Mouse (Mus musculus) T-helper 1 cell (primary cell): ENCODE measurements around the gene Fn3k.

Experiments
- in situ Hi-C: fragments of 300-600 bp; cut with MboI, MseI; formaldehyde crosslinking; loops from one replicate; pipeline ENCODE4 v1.15.1; 2025; ENCODE audit warnings: high pct_unique_total_duplicates

Gene Fn3k

DNA sequence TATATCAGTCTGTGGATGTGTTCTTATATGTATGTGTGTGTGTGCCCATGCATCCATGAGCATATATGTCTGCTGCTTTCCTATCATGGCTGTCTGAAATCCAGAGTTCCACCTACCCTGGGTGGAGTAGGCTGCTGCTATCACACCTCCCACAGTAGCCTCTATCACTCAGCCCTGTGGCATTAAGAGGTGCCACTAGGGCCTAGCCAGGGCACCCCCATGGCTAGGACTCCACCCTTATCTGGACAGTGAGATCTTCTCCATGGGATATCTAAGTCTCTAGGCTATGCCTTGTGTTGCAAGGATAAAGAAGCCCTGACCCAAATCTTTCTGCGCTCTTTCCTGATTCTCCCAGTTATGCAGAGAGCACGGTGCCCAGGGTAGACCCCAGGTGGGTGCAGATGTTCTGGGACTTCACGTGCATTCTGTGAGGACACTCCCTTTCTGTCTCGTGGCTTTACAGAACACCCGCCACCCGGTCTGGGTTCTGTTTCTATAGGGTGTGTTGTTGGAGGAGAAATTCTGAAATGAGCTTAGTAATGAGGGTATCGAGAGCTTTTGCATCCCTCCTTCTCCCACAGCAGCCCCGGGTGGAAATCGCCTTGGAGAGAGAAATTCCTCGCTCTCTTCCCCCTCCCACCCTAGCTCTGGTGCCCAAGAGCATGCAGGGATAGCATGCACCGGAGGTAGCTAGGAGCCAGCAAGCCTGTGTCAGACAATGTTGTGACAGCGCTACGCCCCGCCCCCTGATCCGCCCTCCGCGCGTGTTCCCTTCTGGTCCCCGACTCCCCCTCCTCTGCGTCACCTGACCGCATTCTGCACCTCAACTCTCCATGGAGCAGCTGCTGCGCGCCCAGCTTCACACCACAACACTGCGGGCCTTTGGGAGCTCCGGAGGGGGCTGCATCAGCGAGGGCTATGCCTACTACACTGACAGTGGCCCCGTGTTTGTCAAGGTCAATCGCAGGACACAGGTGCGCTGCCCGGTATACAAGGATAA lies at the start of gene Fn3k:
TSS of gene Fn3k (plus strand) at position 758 of the 1,000 bp plus-strand sequence.
- in situ Hi-C loops, result no loop called here

DNA sequence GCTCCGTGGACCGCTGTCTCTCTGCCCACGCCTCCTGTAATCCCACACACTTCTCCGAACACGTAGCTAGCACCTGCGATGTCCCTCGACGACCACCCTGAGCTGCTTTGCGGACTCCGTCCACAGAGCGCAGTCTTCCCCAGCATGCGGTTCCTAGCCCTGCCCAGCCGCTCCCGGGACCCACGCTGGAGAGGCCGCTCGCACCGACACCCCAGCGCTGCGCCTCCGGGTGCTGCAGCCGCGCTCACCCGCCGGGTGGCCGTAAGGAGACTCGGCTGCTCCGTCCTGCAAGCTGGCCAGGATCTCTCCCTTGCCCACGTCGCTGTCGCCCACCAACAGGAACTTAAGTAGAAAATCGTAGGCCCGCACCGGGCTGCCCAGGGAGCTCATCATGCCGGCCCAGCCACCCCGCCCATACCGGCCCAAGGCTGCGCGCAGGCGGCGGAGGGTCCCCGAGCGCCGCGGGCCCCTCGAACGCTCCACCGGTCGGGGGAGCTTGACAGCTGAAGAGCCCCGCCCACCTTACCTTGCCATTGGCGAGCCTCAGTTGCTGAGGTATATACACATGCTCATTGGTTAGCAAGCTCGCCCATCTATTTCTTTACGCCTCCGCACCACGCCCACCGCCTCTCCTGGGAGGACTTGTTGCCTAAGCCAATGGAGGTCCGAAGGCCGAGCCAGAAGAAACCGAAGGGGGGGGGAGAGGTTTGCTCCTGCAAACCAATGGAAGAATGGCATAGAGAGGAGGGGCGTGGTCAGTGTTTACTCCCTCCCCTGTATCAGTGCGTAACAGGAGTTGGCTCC lies 46.8 kb upstream of the Fn3k start, which contains the start of gene Rab40b:
TSS of gene Rab40b (minus strand) at position 502 of the 804 bp plus-strand sequence.
- in situ Hi-C loops, result no loop called here

DNA sequence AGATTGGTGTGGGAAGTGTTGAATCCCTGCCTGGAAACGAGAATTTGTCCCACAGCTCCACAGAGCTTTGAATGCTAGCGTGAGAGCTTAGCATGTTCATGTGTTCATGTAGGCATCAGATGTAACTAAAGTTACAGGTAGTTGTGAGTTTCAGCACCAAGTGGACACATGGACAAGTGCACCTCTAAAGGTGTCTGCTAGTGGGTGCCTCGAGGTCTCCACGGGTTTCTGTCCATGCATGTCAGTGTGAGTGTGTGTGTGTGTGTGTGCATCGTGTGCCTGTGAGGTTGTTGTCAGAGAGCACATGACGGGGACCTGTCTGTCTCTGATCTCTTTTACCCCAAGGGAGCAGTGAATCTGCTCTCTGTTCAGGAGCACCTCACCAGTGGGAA lies 46.2 kb upstream of the Fn3k start:
- in situ Hi-C loops, result no loop called here

DNA sequence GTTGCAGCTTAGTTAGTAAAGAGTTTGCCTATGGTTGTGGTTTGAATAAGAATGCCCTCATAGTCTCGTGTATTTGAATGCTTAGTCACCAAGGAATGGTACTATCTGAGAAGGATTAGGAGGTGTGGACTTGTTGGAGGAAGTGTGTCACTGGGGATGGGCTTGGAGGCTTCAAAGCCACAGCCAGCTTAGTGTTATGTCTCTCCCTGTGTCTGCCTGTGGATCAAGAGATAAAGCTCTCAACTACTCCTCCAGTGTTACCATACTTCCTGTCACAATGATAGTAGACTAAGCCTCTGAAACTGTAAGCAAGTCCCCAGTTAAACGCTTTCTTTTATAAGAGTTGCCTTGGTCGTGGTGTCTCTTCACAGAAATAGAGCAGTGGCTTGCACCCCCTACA lies 43.9 kb upstream of the Fn3k start:
- in situ Hi-C loops, result no loop called here

DNA sequence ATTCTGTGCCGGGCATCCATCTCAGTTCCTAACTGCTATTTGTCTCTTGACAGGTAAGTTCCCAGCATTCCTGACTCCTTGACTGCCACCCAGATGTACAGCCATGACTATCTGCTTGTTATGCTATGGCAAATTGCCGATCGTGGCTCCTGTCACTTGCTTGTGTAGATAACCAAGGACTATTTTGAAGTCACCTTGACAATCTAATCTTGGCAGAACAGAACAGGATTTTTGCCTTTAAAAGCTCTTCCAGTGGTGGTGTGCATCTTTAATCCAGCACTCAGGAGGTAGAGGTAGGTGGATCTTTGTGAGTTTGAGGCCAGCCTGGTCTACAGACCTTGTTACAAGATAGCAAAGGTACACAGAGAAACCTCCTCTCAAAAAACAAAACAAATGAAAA lies 42.3 kb upstream of the Fn3k start:
- in situ Hi-C loops, result no loop called here

DNA sequence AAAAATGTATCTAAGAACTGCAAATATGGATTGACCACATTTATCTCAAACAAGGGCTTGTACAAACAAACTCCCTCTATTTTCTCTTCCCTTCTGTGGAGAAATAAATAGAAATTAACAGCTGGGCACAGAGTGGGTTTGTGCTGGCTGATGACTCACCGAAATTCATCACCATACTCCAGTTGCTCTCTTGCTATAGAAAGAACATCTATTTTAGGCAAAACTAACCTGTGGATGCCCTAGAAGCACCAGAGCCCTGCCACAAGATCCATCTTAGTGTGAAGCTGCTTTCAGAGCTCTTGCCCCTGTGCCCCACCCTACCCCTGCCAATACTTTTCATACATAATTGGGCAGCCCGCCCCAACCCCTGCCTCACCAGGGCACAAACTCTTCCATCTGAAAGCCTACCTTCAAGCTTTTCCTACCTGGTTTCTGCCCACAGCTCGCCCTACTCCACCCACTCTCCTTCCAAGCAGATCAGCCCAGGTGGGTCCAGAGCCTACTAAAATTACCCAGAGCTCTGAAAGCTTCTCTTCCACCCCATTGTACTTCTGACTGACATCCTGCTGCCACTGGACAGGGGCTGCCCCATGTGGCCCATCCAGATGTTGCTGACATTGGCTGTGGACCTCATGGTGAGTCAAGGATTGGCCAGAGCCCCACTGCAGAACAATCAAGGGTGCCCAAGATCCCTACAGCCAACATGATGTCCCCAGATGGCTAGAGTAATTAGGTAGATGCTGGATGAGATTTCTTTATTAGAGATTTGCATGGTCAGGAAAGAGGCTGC lies 27.2 kb upstream of the Fn3k start:
- in situ Hi-C loops, result no loop called here

DNA sequence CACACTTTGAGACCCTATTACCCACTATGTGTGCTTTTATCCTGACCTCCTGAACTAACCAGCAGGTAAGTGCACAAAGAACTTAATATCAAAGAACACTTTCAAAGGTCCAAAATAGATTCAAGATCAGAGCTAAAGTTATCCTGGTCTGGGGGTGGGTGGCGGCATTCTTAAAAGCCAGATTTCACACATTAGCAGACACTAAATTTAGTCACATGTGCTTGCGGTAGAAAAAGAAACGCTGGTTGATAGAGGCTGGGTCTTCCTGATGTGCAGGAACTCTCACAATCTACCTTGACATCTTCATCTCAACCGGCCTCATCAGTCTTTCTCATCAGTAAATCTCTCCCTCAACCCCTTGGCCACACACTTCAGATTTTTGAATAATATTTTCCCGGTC lies 20.0 kb upstream of the Fn3k start:
- in situ Hi-C loops, result no loop called here

DNA sequence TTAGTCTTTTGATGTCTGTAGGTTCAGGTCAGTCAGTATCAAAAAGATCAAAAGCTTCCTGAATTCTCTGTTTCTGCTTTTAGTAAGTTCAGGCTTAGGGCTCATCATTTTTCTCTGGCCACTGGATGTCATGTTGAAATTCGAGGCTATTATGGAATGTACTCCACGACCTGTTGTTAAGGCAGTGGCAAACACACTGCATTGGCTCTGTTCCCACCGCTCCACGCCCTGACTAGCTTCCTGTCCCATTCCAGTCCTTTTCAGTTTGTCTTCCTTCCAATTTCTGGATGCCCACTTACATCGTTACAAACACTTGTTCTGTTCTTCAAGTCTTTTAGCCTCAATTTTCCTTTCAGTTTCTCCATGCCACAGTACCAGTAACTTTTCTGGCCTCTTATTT lies 19.4 kb upstream of the Fn3k start:
- in situ Hi-C loops, result no loop called here

DNA sequence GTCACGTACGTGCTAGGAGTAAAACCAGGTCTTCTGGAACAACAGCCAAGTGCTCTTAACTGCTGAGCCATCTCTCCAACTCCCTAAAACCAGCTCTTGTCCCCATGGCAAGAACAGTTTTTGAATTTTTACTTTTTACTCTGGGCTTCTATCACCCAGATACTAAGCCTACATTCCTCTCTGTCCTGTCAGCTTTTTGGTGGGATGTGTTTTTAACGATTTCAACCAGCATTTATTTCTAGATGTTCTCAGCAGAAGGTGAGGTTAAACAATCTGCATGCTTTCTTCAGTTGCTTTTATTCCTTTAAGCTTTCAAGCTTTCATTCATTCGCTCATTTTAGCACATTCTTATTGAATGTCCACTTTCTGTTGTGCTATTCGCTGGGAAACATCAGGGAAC lies 16.7 kb upstream of the Fn3k start:
- in situ Hi-C loops, result no loop called here

DNA sequence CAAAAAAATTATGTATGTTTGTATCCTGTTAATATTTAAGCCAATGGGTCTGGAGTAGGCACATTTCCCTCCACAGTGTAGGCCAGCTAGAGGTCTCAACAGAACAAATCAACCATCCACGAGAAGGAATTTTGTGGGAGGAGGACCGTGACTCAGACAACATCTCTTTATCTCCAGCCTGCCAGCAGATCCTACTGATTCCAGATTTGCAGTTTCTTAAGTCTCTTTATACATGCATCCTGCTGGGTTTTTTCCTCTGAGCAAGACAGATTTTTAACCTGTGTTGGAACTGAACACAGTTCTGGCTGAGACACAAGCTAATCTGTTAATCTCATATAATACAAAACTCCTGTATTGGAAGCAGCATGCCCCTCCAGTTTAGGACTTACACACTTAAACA lies 15.8 kb upstream of the Fn3k start:
- in situ Hi-C loops, result no loop called here

DNA sequence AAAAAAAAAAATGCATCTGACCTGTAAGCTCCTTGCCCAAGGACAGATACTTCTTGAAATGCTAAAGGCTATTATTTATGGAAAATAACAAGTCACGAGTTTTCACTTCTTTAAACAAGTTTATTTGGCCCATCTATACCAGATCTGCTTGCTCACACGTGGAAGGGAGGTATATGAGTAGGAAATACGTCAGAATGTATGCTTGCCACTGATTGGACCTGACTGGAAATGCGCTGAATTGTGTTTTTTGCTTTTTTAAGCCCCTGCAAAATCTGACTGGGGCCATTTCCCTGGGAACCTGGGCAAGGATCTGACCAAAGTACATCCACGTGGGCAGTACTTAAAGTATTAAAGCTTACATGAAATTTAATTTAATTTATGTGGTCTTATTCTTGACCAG lies 14.3 kb upstream of the Fn3k start:
- in situ Hi-C loops, result no loop called here

DNA sequence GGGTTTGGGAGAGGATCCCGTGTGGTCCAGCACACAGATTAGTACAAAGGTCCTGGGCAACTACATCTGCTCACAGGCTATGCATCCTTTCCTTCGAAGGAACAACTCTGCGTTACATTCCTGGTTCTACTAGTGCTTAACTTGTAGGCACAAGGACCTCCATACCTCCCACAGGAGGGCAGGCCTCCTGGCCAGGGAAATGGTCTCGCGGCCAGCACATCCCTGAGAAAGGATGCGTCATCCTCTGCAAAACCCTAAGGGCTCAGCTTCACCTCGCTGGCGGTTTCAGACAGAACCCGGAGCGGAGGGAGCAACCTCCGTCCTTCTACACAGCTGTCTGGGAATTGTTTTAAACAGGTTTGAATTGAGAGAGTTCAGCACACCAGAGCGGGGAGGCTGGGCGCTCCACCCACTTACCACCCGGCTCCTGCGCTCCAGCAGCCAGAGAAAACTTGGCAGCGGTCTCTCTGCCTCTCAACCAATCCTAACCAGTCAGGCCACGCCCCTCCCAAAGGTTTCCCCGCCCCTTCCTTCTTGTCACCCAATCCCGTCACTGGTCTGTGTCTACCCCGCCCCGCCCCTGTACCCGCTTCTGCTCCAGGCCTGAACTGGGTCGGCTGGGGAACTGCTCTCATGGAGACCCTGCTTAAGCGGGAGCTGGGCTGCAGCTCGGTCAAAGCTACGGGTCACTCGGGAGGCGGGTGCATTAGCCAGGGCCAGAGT lies 13.7 kb upstream of the Fn3k start, which contains the start of gene Fn3krp:
TSS of gene Fn3krp (plus strand) at position 572 of the 723 bp plus-strand sequence.
- in situ Hi-C loops, result no loop called here

DNA sequence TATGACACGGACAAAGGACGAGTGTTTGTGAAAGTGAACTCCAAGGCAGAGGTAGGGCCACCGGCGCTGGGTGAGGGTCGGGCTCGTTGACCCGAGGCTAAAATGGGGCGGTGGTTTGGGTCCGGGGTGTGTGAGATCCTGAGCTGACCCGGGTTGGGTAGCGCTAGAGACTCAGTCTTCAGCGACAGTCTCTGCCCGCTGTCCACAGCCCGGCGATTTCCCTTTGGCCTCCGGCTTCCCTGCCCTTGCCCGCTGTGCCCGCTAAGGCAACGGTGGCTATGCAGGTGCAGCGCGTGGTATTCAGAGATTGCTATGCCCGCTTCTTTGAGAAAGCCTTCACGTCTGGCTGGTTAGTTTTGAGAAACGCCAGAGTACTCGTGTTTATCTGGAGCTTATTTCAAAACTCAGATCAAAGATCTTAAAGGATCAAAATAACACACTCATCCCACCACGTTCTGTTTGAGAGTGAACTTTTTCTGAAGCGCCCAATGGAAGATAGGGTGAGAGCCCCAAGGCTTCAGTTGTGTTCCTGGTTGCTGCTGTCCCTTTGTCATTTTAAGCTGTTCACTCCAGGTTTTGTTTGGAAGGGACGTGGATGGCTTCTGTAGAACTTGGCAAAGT lies 13.1 kb upstream of the Fn3k start:
- in situ Hi-C loops, result no loop called here

DNA sequence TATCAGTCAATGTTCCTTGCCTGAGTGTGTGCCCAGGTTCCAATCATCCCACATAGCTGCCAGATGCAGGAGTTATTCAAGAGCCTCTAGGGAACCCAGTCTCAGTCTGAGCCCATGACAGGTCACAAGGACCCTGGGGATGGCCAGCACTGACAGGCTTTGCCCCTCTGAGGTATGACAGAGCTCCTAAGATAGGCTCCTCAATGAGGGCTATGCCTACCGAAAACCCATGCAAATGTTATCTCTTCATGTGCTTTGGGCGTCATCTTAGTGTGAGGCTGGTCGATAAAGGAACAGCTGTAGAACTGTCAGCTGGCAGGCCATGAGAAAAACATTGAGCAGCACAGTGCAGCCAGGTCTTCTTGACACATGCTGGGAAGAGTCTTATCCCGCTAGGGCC lies 1.3 kb upstream of the Fn3k start:
- in situ Hi-C loops, result no loop called here

DNA sequence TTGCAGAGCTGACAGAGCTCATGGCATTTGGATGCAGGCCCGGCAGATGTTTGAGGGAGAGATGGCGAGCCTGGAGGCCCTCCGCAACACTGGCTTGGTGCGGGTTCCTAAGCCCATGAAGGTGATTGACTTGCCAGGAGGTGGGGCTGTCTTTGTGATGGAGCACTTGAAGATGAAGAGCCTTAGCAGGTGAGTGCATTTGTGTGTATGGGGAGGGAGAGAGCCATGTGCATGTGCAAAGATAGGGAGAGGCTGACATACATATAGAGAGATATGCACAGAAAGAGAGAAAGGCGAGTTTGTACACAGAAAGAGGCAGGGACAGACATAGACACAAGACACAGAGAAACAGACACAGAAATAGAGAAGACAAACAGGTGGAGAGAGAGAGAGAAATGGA lies 2.5 kb downstream of the Fn3k start:
- in situ Hi-C loops, result no loop called here

DNA sequence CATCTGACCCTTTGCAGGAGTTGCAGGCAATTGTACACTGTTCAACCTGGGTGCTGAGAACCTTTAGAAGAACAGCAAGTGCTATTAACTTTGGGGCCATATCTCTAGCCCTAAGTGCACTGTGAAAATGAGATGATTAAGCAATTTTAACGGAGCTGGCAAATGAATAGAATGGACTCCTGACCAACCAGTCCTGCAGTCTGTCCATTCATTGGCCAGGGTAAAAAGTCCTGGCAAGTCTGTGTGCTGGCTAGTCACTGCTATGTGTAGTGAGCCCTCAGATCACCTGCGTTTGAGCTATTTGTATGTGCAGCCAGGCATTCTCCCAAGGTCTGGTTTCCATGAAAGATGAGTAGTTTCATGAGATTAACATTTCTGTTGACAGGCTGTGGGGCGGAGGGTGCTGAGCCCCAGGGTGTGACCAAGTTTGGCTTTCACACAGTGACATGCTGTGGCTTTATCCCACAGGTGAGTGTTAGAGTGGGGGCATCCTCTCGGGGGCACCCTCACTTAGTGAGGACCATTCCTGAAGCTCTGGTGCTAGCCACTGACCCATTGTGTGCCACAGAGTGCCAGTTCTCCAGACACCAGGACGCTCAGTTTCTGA lies 5.1 kb downstream of the Fn3k start:
- in situ Hi-C loops, result no loop called here

DNA sequence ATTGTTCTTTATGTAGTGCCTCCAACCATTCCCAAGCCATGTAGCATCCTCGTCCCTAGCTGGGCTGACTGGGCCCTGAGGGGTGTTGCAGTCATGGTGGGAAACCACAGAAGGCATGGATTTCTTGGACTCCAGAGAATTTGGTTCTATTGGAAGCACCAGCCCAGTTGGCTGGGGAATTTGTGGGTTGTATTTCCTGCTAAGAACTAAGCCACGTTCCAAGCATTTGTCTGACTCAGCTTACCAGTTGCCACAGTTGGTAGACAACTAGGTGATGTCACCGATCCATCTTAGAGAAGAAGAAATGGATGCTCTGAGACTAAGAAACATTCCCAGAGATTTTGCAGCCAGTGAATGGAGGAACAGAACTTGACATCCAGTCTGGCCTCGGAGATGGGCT lies 6.9 kb downstream of the Fn3k start:
- in situ Hi-C loops, result no loop called here

DNA sequence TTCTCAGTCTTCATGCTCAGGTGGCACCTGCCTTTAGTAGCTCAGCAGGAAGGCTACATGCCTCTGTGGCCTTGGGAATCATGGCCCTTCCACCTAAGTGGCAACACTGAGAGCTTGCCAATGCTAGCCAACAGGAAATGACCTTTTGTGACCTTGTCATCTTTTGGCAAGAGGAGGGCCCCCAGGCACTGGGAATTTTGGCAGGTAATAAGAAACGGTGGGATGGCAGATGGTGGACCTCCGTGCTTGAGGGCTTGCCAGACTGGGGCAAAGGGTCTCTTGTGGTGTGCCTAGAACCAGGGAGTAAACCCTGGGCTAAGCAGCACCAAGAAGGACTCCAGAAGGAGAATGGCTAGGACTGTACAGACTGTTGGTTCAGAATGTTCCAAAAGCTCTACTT lies 7.4 kb downstream of the Fn3k start:
- in situ Hi-C loops, result no loop called here

DNA sequence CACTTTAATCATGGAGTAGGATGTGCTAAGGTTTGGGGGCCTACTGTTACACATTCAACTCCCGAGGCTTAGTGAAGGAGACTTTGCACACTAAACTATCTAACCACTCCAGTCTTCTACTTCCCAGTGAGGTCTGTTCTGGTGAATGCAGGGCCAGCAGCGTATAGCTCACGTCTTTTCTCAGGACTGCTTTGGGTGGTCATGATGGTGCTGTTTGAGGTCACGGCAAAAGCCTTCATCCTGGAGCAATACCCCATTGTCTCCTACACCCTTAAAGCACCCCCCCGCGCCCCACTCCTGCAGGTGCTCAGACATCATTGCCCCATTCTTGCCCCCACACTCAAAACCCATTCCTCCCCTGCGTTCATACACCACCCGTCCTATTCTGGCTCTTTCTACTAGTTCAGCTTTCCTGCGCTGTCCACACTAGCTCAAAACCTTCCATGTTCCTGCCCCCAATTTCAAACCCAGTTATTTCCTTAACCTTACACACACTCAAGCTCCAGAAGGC lies 16.6 kb downstream of the Fn3k start:
- in situ Hi-C loops, result no loop called here
